Mouse (Mus musculus): ENCODE measurements around the gene Prune2.

DNA sequence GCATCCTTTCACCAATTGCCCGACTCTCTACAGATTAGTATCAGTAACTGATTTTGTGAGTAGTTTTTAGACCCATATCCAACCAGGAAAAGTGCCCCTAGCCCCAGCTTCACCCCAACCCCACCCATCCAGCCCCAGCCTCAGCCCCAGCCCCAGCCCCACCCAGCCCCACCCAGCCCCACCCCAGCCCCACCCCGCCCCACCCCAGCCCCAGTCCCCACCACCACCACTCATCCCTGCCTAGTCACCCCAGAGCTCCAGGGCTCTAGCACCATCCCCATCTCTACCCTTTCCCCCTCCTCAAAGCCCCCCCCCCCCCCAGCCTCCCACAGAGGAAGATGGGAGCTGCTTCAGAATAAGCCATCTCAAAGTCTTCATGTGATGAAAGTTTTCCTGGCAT is 181.7 kb downstream of the Prune2 start:
- TF ChIP-seq CTCF (IDR thresholded peaks at IDR 0.05; ENCODE audit: insufficient read depth, low read length) (no peak), POLR2A (IDR thresholded peaks at IDR 0.05; ENCODE audit: borderline replicate concordance, extremely low read depth, low read depth, low read length) (no peak)
